Mouse (Mus musculus) kidney, embryonic 15.5 days (tissue): Measurements from ENCODE around the gene Mn1. TPM values are rescaled to one million over a fixed set of nuclear protein-coding genes. Genes with fewer than 3 reads are reported as not detected.

Source experiments
- ATAC-seq: fragments of 200-750 bp; cut with Nextera tagmentation; replicated peaks from 2 replicates; pipeline ENCODE4 v1.8.0; 2017; ENCODE audit warnings: moderate TSS enrichment; ENCODE audit not compliant: low FRiP score
- H3K27ac ChIP-seq: fragments of 300-500 bp; sonication (generic); 2 replicates; pipeline ENCODE4 v1.5.1; 2015; ENCODE audit warnings: mild to moderate bottlenecking, inconsistent platforms
- H3K27me3 ChIP-seq: fragments of 300-500 bp; sonication (generic); 2 replicates; pipeline ENCODE4 v1.6.1; 2015; ENCODE audit warnings: inconsistent platforms
- H3K36me3 ChIP-seq: fragments of 300-500 bp; sonication (generic); 2 replicates; pipeline ENCODE4 v1.6.1; 2015; ENCODE audit warnings: inconsistent platforms
- H3K4me1 ChIP-seq: fragments of 300-500 bp; sonication (generic); 2 replicates; pipeline ENCODE4 v1.6.1; 2015; ENCODE audit warnings: inconsistent platforms
- H3K4me2 ChIP-seq: fragments of 300-500 bp; sonication (generic); 2 replicates; pipeline ENCODE4 v1.6.1; 2015; ENCODE audit warnings: moderate library complexity, mild to moderate bottlenecking, inconsistent platforms
- H3K4me3 ChIP-seq: fragments of 300-500 bp; sonication (generic); replicated peaks from 2 replicates; pipeline ENCODE4 v1.5.1; 2015; ENCODE audit warnings: mild to moderate bottlenecking, inconsistent platforms
- H3K9ac ChIP-seq: fragments of 300-500 bp; sonication (generic); 2 replicates; pipeline ENCODE4 v1.6.1; 2015; ENCODE audit warnings: mild to moderate bottlenecking, inconsistent platforms
- H3K9me3 ChIP-seq: fragments of 300-500 bp; sonication (generic); replicated peaks from 2 replicates; pipeline ENCODE4 v1.6.1; 2016; ENCODE audit warnings: inconsistent platforms
- WGBS: fragments of 180-500 bp; shearing (Covaris S2); methylation state at CpG from one replicate; pipeline ENCODE4 v1.1.7; 2015; ENCODE audit warnings: mixed read lengths; 5-methylcytosine and 5-hydroxymethylcytosine counted together
- polyA plus RNA-seq: library from polyadenylated mRNA; unstranded; fragments of >200 nt; fragmentation: Nextera tagmentation; extraction: Ambion mirVana; gene quantifications from 2 replicates; pipeline ENCODE4 v1.2.1, GENCODE M21; 2015

Gene Mn1
- polyA plus RNA-seq, 1 experiment from 2014 or later = 7.8 TPM

DNA sequence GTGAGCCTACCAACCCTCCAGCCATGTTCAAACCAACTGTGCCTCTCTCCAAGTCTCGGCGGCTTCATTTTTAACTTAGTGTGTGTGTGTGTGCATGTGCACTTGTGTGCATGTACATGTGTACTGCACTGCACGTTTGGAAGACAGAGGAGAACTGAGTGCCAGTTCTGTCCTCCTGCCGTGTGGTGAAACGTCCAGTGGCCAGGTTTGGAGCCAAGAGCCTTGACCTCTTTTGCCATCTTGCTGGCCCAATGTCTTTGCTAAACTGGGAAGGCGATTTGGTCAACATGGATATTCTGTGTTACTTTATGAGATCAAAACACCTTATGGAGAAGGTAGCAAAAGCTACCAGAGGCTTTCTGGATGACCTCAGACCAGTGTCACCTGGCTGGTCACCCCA lies 88.1 kb downstream of the Mn1 start:
- no peak for ATAC-seq
- no peak overlapping the region for H3K27ac ChIP-seq
- H3K27me3 ChIP-seq = peaks cover 84% of the 10 kb centered on the region
- H3K4me2 ChIP-seq = no peak overlapping the region
- H3K9ac ChIP-seq = no peak overlapping the region
- H3K9me3 ChIP-seq = no peaks in the 10 kb centered on the region
- H3K36me3 ChIP-seq = no peaks in the 10 kb centered on the region
- H3K4me3 ChIP-seq = no peak overlapping the region
- 90% methylated on average over 6 of the region's 6 CpGs for WGBS
- peaks cover 42% of the 10 kb centered on the region for H3K4me1 ChIP-seq

DNA sequence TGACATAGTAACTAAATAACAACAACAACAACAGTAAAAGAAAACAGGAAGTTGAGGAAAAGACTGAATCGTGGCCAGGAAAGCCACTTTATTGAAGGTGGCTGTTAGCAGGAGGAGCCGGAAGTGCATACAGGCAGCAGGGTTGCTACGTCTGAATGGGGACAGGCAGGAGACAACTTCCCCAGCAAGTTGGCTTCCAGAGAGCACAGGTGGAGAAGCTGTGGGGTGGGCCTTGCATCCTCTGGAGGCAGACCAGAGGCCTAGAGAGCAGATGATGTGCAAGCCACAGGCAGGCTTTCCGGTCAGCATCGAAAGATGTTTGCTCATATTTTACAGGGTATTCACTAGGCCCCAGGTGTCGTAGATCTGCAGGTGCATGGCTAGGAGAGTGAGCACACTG lies 88.7 kb downstream of the Mn1 start:
- no peaks in the 10 kb centered on the region for H3K36me3 ChIP-seq
- no peak overlapping the region for H3K9ac ChIP-seq
- H3K27ac ChIP-seq = no peak overlapping the region
- no peak overlapping the region for H3K4me3 ChIP-seq
- peaks cover 84% of the 10 kb centered on the region for H3K27me3 ChIP-seq
- H3K4me1 ChIP-seq = peaks cover 48% of the 10 kb centered on the region
- no peak for ATAC-seq
- H3K9me3 ChIP-seq = no peaks in the 10 kb centered on the region
- H3K4me2 ChIP-seq = no peak overlapping the region
- 83% methylated on average over 6 of the region's 6 CpGs for WGBS

DNA sequence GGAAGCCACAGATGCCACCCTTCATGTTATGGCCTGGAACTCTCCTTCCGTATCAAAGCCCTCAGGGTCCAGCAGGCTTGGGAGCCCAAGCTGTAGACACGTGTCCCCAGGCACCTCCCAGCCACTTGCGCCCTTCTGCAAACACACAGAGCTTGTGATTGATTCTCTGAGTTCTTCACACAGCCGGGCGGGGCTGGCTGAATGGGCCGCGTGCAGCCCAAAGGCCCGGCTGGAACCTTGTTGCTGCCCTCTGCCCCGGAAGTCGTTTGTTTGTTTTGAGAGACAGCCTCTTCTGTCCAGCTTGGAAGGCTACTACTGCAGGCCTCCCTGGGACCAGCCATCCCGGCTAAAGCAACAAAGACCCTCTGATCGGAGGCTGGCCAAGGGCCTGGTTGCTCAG lies 89.2 kb downstream of the Mn1 start:
- ATAC-seq = peak; percentile 9
- H3K27ac ChIP-seq = peak overlapping the region; percentile 38; the same call in 1 of the 2 replicates
- no peaks in the 10 kb centered on the region for H3K36me3 ChIP-seq
- peaks cover 83% of the 10 kb centered on the region for H3K27me3 ChIP-seq
- no peak overlapping the region for H3K4me2 ChIP-seq
- no peak overlapping the region for H3K9ac ChIP-seq
- peaks cover 49% of the 10 kb centered on the region for H3K4me1 ChIP-seq
- WGBS = 6% methylated on average over 12 of the region's 12 CpGs
- no peaks in the 10 kb centered on the region for H3K9me3 ChIP-seq
- no peak overlapping the region for H3K4me3 ChIP-seq

Other genes with a start within 250 kb of the Mn1 start
- 101 and 104 TPM in 2 replicates for gene Pitpnb, start 86.6 kb upstream of the Mn1 start, polyA plus RNA-seq